Mouse (Mus musculus) ES-E14 (cell line): ENCODE measurements around the gene Gon4l.
A peak's percentile ranks its signal among the peaks of the same experiment; 100 is the strongest.
"Not testable (repeated sequence)": the region's sequence is repeated elsewhere in the genome, so short reads cannot be mapped to it uniquely, and the experiment has no call there.

Source experiments
- CHD2 ChIP-seq: IDR thresholded peaks from 2 replicates; pipeline ENCODE4 v1.6.1; 2014; ENCODE audit warnings: mild to moderate bottlenecking, low read depth, low read length, inconsistent platforms
- HCFC1 ChIP-seq: IDR thresholded peaks from 2 replicates; pipeline ENCODE4 v1.6.1; 2012; ENCODE audit warnings: low read length, inconsistent platforms, borderline replicate concordance; ENCODE audit not compliant: insufficient read depth
- MAFK ChIP-seq: IDR thresholded peaks from 2 replicates; pipeline ENCODE4 v1.6.1; 2014; ENCODE audit warnings: mild to moderate bottlenecking, low read depth, low read length, inconsistent platforms; ENCODE audit not compliant: insufficient read depth
- ZC3H11A ChIP-seq: IDR thresholded peaks from 2 replicates; pipeline ENCODE4 v1.6.1; 2012; ENCODE audit warnings: low read depth, mild to moderate bottlenecking, inconsistent platforms, low read length, borderline replicate concordance
- ZNF384 ChIP-seq: IDR thresholded peaks from 2 replicates; pipeline ENCODE4 v1.6.1; 2012; ENCODE audit warnings: low read depth, low read length, inconsistent platforms

DNA sequence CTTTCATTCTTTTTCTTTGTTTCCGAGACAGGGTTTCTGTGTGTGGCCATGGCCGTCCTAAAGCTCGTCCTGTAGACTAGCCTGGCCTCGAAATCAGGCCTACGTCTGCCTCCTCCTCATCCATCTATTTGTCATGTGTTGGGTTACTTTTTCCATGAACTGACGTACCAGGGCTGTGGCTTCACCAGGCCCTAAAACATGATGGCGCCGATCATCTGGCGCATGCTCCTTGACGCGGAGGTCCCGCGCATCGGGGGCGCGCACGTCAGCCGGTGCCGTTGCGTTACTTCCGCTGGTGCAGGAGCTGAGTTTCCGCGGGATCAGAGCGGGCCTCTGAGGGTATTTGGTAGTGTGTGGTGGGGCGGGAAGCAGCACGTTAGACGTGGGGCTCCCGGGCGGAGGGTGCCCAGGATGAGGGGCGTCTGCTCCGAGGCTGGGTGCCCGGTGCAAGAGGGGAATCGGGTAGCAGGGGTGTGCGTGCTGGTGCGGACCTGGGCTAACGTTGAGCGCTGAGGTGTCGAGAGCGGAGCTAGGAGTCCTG is at the start of gene Gon4l:
- not testable (repeated sequence) for TF ChIP-seq CHD2, MAFK, ZC3H11A, ZNF384
- TF ChIP-seq HCFC1, result 0 out of 2 replicates have a peak, but pooled peaks have one; percentile 47
